In the genomic region with DNA sequence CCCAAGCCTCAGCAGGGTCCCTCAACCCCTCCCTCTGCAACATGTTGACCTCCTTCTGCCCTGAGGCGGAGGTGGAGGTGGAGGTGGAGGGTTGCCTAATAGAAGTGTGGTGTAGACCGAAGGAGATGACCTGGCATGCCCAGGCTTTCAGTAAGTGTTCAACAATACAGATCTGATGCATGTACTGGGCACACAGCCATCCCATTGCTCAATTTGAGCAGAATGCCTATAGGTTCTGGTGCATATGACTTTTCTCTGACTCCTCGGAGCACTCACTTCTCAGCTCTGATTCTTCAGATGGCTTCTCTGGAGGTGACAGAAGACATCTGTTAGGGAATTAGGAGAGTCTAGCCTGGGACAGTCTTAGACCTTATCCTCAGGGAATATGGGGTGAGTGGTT, we compare ENCODE assay signal across 14 mouse cellular contexts.
"Had no signal": no experiment of that assay in that cellular context is flagged by ENCODE, and none has a peak within 500 bp of the region (broad histone marks: within the 10 kb centered on the region; RNA-seq: fewer than 3 reads in every experiment).

No protein-coding gene starts in this region.

- H3K9ac ChIP-seq: kidney, embryonic 15.5 days; limb, embryonic 15.5 days; liver, embryonic 12.5 days; midbrain, embryonic 12.5 days had no signal

- ATAC-seq: intestine, embryonic 16.5 days; liver, embryonic 12.5 days; midbrain, embryonic 16.5 days had no signal

- H3K27ac ChIP-seq: kidney, embryonic 15.5 days; left cerebral cortex, adult 2 months; limb, embryonic 15.5 days; liver, embryonic 12.5 days; midbrain, embryonic 12.5 days had no signal

- H3K9me3 ChIP-seq: kidney, embryonic 15.5 days; limb, embryonic 15.5 days; liver, embryonic 12.5 days; midbrain, embryonic 12.5 days had no signal

- H3K36me3 ChIP-seq: kidney, embryonic 15.5 days; limb, embryonic 15.5 days; liver, embryonic 12.5 days; midbrain, embryonic 12.5 days had no signal

- H3K4me1 ChIP-seq: liver, embryonic 12.5 days had no signal

- H3K4me2 ChIP-seq: kidney, embryonic 15.5 days; limb, embryonic 15.5 days; liver, embryonic 12.5 days; midbrain, embryonic 12.5 days had no signal

- H3K4me3 ChIP-seq: kidney, embryonic 15.5 days; left cerebral cortex, adult 2 months; limb, embryonic 15.5 days; liver, embryonic 12.5 days; midbrain, embryonic 12.5 days had no signal

- H3K27me3 ChIP-seq: limb, embryonic 15.5 days; liver, embryonic 12.5 days had no signal

- DNase-seq: kidney, adult 2 months; kidney, postnatal 14 days; lung, postnatal 10 days; right cerebral cortex, adult 18-20 months; right cerebral cortex, postnatal 25 days; thymus, adult 2 months; thymus, postnatal 25 days had no signal
